Mouse (Mus musculus) C3H10T1/2 (cell line): Measurements from ENCODE around the gene Noc2l. TPM values are rescaled to one million over a fixed set of nuclear protein-coding genes. Genes with fewer than 3 reads are reported as not detected.

Experiments
- polyA plus RNA-seq, 2 experiments: library from polyadenylated mRNA; unstranded; fragments of >200 nt; fragmentation: generic; extraction: Trizol; gene quantifications; one replicate each; pipeline ENCODE4 v1.2.1; 2012; ENCODE audit warnings: missing spikeins in 2 of 2

Gene Noc2l
- polyA plus RNA-seq = 10 to 100 TPM; 23.0 to 82.0 TPM

DNA sequence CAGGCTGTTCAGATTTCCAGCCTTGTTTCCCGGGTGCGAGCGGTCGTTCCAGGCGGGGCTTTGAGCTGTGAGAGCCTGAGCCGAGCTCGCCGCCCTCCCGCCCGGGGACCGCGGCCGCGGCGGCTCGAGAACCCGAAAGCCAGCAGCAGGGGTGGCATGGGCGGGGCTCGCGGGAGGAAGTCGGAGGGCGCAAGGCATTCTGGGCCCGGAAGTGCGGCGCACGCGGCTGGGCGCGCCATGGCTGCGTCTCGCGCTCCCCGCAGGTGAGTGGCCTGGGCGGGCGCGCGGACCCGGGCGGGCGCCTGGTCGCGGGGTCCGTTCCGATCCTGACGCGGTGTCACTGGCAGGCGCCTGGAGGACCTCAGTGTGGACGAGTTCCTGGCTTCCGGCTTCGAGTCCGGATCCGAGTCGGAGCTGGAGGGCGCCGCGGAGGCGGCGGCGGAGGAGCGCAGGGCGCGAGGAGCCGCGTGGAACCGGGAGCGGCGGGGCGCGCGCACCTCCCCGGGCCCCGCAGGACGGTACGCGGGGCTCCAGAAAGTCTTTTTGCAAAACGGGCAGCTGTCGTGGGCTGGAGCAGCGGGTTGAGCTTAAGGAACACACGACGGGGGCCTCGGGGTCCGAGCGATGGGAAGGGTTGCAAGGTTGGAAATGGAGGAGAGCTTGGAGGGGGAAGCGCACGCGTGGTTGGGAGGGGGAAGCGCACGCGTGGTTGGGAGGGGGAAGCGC lies at the start of gene Noc2l:
Gene Noc2l (plus strand): TSS at position 203 of the 726 bp plus-strand sequence.

DNA sequence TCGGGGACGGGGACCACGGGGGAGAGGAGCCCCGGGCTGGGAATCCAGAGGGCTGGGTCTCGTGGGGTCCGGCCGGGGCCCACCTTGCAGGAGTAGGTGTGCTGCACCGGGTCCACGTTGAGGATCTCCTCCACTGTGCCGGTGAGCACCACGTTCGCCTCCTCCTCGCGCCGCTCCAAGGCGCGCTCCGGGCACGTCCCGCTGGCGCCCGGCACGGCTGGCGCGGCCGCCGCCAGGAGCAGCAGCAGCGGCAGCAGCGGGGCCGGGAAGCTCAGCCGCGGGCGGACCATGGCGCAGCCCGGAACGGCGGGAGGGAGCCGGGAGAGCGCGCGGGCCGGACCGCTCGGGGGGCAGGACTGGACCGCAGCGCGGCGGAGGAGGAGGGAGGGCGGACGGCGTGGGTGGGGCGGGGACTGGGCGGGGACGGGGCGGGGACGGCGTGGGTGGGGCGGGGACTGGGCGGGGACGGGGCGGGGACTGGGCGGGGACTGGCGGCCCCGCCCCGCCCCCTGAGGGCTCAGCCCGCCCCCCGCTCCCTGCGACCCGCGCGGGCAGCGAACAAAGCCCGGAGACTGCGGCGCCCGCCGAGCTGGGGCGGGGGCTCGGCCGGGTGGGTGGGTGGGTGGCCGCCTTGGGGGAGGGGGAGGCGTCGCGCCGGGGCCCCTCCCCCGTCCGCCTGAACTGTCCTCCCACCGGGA lies 38.5 kb upstream of the Noc2l start, which contains the start of gene Agrn:
Gene Agrn (minus strand): TSS at position 358 of the 698 bp plus-strand sequence.

DNA sequence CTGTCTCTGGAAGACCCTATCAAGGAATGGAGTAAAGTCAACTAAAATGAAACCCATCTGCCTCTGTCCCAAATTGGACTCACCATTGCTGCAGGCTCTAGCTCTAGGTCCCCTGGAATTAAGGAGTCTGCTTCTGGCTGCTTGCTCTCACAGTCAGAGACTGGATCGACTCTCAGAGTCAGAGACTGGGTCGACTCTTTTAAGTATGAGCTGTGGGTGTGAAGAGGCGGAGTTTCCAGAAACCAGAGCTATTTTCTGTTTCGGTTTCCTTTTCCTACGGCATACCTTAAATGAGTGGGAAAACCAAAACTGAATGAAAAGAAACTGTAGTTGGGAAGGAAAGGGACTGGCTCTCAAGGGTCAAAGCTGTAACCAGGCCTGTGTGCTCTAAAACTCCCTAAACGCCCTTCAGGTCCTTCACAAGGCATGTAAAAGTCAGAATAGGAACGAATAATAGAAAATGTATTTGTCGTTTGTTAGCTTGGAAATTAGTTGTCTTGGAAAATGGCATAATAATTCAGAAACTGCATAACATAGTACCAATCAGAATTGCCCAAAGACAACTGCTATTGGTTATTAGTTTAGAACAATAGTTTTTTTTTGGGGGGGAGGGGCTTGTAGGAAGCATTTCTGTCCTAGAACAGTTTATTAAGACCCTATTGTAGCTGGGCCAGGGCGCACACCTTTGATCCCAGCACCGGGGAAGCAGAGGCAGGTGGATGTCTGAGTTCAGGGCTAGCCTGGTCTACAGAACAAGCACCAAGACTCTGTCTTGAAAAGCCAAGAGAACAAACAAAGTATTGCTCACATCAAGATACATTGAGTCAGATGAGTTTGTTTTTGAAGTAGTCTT lies 35.0 kb upstream of the Noc2l start, which contains the start of gene Isg15:
Gene Isg15 (minus strand): TSS at position 196 of the 853 bp plus-strand sequence.

DNA sequence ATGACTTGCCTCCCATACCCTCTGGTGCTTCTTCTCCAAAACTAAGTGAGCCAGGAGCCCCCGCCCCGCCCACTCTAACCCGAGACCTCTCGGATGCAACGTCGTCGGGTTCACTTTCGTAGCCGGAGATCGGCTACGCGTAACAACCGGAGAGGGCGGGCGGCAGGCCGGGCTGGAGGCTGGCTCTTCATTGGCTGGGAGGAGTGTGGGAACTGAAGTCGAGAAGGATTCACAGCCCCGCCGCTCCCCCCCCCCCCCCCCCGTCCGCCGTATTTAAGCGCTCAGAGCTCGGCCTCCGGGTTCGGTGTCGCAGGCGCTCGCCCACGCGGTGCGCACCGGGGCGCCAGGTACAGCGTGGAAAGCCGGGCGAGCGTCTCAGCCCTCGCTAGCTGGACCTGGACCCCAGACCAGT lies 32.8 kb upstream of the Noc2l start, which contains the start of gene AW011738:
Gene AW011738 (plus strand): TSS at position 304 of the 412 bp plus-strand sequence.

DNA sequence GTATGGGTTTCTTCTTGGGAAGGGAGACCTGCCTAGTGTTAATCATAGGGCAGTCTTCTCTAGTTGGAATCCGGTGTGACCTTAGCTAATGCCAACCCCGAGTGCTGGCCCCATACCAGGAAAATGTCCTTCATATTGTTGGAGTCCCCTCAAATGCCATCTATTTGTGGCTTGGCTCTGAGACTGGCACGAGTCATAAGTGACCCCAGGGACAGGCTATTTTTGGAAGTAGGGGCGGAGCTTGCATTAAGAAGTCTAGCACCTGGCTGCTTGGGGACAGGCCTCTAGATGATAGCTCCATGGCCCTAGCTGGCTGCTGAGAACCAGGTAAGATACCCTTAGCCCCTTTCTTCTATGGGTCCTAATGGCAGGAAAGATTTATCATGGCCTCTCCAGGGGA lies 20.2 kb upstream of the Noc2l start, which contains the start of gene Perm1:
Gene Perm1 (plus strand): TSS at position 220 of the 400 bp plus-strand sequence.

DNA sequence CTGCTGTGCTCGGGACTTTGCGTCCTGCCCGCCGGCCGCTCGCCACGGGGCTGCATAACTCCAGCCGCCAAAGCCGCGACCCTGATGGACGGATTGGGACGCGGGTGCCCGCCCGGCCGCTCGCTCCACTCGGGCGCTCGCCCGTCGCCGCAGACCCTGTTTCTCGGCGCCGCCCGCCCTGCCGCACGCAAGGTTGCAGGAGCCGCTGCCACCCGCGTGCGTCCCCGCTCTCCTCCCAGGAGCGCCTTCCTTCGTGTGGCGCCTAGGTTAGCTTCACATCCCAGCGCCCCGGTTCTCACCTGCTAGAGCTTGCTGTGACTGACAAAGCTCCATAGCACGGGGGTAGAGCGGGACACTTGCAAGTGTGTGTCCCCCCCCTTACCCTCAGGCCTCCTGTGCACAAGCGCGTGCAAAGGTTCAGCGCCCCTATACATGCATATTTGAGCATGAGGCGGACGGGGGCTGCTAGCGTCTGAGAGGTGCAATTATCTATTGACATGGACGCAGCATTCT lies 1.1 kb upstream of the Noc2l start, which contains the start of gene Plekhn1:
Gene Plekhn1 (minus strand): TSS at position 157 of the 513 bp plus-strand sequence.

DNA sequence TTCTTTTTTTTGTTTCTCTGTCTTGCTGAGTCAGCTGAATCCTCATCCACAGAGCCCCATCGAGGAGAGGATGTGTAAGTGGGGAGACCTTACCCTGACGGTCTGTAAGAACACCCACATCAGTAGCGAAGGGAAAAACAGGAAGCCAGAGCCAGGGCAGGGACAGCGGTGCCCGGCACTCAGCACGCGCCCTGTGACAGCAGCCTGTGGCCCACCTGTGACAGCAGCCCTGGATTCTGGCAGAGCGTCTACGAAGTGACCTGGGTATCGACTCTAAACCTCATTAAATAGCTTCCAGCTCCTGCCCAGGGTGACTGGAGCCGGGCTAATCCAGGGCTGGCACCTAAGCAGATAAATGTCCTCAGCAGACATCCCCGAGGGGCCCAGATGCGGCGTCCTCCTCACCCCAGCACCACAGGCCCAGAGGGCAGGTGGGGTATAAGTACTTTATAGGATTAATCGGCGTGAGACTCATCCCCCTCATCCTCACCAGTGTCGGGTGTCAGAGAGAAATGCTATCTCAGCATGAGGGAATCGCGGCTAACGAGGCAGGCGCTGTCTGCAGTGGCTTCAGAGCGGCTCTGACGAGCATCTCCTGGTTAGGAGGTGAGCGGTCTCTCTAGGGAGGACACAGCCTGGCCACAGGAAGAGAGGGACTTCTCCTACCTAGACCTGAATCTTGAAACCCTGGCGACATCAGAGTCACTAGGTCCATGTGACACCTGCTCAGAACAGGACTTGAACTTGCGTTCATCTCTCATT lies 19.4 kb downstream of the Noc2l start, which contains the start of gene Samd11:
Gene Samd11 (minus strand): TSS at position 580 of the 762 bp plus-strand sequence.

Other genes with a start within 250 kb of the Noc2l start
- 1 to 10 TPM; 1.9 to 4.3 TPM for gene B3galt6, start 243.4 kb upstream of the Noc2l start, polyA plus RNA-seq
- 100 to 1,000 TPM; 121 to 177 TPM for gene Sdf4, start 243.1 kb upstream of the Noc2l start, polyA plus RNA-seq
- gene Tnfrsf4, start 222.2 kb upstream of the Noc2l start, polyA plus RNA-seq = 1 to 10 TPM in 1 of 2 experiments, under 1 TPM in 1; 0.16 to 1.3 TPM
- gene Tnfrsf18, start 209.8 kb upstream of the Noc2l start, polyA plus RNA-seq = 1 to 10 TPM in 1 of 2 experiments, under 1 TPM in 1; 0.08 to 1.6 TPM
- gene Ttll10, start 176.6 kb upstream of the Noc2l start, polyA plus RNA-seq = under 1 TPM in 1 of 2 experiments, not detected in 1; 0.08 TPM
- 10 to 100 TPM in 1 of 2 experiments, 1 to 10 TPM in 1; 5.3 to 22.4 TPM for gene 9430015G10Rik, start 126.0 kb upstream of the Noc2l start, polyA plus RNA-seq
- gene Rnf223, start 105.5 kb upstream of the Noc2l start, polyA plus RNA-seq = under 1 TPM; 0.07 to 0.42 TPM
- gene Agrn, start 38.5 kb upstream of the Noc2l start, polyA plus RNA-seq = 10 to 100 TPM in 1 of 2 experiments, 1 to 10 TPM in 1; 2.6 to 26.9 TPM
- 10 to 100 TPM in 1 of 2 experiments, 1 to 10 TPM in 1; 1.3 to 22.7 TPM for gene Isg15, start 35.2 kb upstream of the Noc2l start, polyA plus RNA-seq
- gene AW011738, start 32.7 kb upstream of the Noc2l start, polyA plus RNA-seq = under 1 TPM in 1 of 2 experiments, not detected in 1; 0.05 TPM
- under 1 TPM; 0.04 to 0.17 TPM for gene Perm1, start 20.1 kb upstream of the Noc2l start, polyA plus RNA-seq
- gene Plekhn1, start 1.2 kb upstream of the Noc2l start, polyA plus RNA-seq = 10 to 100 TPM in 1 of 2 experiments, 1 to 10 TPM in 1; 4.8 to 12.4 TPM
- gene Samd11, start 19.6 kb downstream of the Noc2l start, polyA plus RNA-seq = under 1 TPM; 0.02 to 0.05 TPM
- gene Vmn2r-ps159, start 95.1 kb downstream of the Noc2l start, polyA plus RNA-seq = not detected